1 mouse cellular context compared by ENCODE assay signal in genomic region chr14:75900793-75901499, GRCm38 (mm10).
TF ChIP-seq lines count a peak whose summit lies in the region.

No protein-coding gene starts in this region.

TF ChIP-seq in MEL, 35 proteins besides CTCF, POLR2A, EP300 and RAD21 (continued from another document):
- TF ChIP-seq RCOR1 (IDR thresholded peaks at IDR 0.05; ENCODE audit: low read depth, low read length), result 0 out of 2 replicates have a peak, but pooled peaks have one; percentile 39
- no peak for TF ChIP-seq NRF1 (IDR thresholded peaks at IDR 0.05; ENCODE audit: insufficient read depth, low read depth, low read length, poor library complexity, severe bottlenecking)
- no peak for TF ChIP-seq POLR2AphosphoS5 (IDR thresholded peaks at IDR 0.05; ENCODE audit: borderline replicate concordance, low read depth, low read length)
- TF ChIP-seq TBP (IDR thresholded peaks at IDR 0.05; ENCODE audit: low read depth, low read length), result no peak
- no peak; the same call in 1 of the 2 replicates for TF ChIP-seq ETS1 (IDR thresholded peaks at IDR 0.05; ENCODE audit: low read depth, low read length)
- TF ChIP-seq MXI1 (IDR thresholded peaks at IDR 0.05; ENCODE audit: low read depth, low read length), result peak; percentile 34; the same call in 1 of the 2 replicates
- no peak for TF ChIP-seq ZC3H11A (IDR thresholded peaks at IDR 0.05; ENCODE audit: low read depth, low read length)
- no peak for TF ChIP-seq MAX (IDR thresholded peaks at IDR 0.05; ENCODE audit: low read length)
- TF ChIP-seq SMC3 (IDR thresholded peaks at IDR 0.05; ENCODE audit: low read depth, low read length), result no peak
